Mouse (Mus musculus) frontal cortex, postnatal 36 days (tissue): ENCODE measurements around the gene Gapvd1.
"Not testable (repeated sequence)": the region's sequence is repeated elsewhere in the genome, so short reads cannot be mapped to it uniquely, and the experiment has no call there.

Source experiments
- DNase-seq, 2 experiments: peaks; one replicate each; pipeline ENCODE4 v3.0.0; 2022; ENCODE audit warnings: low spot score in 2 of 2

Gapvd1 gene

DNA sequence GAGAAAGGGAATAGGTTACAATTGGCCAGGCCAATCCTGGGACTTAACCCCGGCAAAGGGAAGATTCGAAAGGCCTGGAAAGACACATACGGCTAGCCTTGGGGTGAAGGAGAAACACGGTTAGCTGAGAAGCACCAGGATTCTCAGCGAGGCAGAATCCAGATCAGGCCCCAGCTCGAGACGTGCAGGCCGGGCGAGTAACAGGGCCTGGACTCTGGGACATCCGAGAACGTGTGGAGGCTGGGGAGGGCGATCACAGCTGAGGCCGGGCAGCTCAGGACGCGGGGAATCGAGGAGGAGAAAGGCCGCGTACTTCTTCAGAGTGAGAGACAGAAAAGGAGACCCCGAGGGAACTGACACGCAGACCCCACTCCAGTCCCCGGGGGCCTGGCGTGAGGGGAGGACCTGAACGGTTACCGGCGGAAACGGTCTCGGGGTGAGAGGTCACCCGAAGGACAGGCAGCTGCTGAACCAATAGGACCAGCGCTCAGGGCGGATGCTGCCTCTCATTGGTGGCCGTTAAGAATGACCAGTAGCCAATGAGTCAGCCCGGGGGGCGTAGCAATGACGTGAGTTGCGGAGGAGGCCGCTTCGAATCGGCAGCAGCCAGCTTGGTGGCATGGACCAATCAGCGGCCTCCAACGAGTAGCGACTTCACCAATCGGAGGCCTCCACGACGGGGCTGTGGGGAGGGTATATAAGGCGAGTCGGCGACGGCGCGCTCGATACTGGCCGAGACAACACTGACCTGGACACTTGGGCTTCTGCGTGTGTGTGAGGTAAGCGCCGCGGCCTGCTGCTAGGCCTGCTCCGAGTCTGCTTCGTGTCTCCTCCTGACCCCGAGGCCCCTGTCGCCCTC, 16.6 kb upstream of the Gapvd1 start, which contains the start of gene Hspa5:
Gene Hspa5, plus strand, starts transcription at position 603 of the 859 bp plus-strand sequence.
- peak; percentile 99 to 100 for DNase-seq

DNA sequence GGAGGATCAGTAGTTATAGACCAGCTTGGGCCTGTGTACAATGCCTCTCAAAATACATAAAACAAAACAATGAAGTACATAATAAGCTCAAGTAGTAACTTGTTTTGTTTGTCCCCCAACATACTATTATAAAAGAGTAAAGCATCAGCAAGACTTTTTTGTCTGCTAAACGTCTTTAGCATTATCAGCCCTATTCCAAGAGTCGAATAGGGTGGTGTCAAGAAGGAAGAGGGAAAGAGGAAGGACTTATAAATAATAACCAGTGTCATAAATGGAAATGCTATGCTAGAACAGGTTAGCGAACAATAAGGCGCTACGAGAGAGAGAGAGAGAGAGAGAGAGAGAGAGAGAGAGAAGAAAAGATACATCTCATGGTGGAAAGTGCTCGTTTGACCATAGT, 15.9 kb upstream of the Gapvd1 start:
- no peak for DNase-seq

DNA sequence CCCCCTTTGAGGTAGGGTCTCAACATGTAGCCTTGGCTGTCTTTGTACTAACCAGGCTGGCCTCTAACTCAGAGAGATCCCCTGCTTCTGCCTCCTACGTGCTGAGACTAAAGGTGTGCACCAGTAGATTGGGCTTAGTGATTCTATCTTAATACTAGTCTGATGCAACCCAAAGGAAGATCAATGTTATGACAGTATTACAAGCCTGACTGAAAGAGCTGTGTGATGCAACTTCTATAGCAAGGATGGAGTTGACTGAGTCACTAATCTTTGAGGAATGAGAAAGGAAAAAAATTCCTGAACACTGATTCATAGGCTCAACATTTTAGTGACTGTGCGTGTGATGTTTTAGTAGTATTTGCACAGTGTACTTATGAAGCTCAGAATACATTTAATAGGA, 15.0 kb upstream of the Gapvd1 start:
- no peak for DNase-seq

DNA sequence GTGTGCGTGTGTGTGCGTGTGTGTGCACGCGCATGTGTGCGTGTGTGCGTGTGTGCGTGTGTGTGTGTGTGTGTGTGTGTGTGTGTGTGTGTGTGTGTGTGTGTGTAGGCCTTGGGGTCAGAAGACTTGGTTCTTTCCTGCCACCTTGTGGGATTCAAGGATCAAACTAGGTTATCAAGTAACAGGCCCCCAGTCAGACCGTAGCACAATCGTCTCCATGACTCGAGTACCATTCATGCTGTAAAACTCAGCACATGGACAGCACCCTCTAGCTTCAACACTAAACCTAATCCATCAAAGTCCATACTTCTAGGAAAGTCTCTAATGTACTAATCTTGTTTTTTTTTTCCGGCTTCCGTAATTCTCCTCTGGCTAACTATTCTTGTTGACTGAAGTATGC, 9.8 kb upstream of the Gapvd1 start:
- DNase-seq, result no peak

DNA sequence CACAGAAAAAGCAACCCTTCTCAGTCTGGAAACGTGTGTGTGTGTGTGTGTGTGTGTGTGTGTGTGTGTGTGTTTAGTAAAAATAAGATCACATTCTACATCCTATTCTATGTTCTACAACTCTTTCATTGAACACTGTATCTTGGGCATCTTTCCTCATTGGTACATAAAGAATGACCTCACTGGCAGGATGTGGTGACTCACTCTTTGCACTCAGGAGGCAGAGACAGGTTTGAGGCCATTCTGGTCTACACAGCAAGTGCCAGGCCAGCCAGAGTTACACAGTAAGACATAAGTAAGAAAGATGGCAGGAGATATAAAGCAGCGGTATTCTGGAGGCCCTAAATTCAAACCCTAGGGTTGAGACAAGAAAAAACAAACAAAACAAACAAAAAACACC, 7.8 kb upstream of the Gapvd1 start:
- no peak for DNase-seq

DNA sequence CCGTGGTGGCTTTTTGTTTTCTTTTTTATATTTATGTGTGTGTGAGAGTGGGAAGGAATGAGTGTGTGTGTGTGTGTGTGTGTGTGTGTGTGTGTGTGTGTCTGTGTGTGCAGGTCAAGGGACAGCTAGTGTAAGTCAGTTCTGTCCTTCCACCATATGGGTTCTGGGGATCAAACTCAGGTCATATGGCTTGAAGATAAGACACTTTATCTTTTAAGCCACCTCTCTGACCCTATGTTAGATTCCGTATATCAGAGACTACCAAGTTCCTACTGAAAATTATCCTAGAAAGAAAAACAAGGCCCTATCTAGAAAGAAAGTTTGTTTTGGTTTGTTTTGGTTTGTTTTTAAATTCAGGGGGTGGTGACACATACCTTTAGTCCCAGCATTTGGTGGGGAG, 7.1 kb upstream of the Gapvd1 start:
- DNase-seq, result no peak

DNA sequence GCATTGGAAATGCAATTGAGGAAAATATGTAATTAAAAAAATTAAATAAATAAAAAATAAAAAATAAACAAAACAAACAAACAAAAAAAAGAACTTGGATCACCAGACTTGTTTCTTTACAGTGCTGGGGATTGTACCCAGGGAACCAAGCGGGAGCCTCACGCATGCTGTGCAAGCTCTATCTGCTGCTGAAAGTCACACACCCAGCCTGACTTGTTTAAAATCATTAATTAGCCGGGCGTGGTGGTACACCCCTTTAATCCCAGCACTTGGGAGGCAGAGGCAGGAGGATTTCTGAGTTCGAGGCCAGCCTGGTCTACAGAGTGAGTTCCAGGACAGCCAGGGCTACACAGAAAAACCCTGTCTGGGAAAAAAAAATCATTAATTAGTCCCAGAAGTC, 6.2 kb upstream of the Gapvd1 start:
- DNase-seq, result not testable (repeated sequence)

DNA sequence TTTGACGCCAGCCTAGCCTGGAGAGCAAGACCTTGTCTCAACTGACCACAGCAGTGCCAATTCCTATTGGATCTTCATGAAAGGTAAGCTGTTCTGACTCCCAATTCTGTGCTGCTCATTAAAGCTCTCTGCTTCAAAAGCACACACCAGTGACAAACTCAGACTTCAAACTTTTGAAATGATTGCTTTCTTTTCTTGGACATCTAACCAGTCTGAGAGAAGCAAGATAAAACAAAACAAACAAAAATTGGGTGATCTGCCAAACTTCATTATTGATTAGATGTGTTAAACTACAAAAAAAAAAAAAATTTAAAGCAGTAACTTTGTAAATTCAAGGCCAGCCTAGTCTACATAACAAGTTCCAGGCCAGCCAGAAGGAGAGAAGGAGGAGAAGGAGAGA, 2.3 kb upstream of the Gapvd1 start:
- DNase-seq, result no peak

DNA sequence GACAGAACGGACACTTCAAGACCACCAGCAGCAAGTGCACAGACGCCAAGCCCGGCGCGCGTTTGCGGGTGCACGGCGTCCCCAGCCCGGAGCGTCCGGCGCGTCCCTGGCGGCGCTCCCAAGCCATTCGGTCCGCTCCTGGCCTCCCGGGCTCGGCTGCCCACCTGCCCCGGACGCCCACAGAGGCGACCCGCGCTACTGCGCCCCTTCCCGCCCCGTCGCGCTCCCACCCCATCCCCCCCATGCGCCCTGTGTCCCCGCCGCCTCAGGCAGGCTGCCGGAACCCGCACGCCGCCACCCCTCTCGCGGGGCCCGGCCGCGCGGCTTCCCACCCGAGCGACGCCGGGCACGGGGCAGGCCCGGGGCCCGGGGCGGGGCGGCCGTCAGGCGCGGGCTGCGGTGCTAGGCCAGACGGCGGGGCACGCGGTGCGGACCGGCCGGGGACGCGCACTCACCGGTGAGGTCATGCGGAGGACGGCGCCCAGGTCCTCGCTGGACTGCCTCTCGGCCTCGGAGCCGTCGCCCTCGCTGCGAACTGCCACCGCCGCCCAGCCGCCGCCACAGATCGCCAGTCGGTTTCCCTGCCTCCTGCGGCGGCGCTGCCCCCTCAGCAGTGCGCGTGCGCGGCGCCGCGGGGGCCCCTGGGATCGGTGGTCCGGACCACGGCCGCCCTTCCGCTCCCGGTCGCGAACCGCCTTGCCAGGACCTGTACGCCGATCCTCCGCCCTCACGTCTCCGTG, 1.1 kb downstream of the Gapvd1 start:
- DNase-seq, result peak; percentile 71 to 80

DNA sequence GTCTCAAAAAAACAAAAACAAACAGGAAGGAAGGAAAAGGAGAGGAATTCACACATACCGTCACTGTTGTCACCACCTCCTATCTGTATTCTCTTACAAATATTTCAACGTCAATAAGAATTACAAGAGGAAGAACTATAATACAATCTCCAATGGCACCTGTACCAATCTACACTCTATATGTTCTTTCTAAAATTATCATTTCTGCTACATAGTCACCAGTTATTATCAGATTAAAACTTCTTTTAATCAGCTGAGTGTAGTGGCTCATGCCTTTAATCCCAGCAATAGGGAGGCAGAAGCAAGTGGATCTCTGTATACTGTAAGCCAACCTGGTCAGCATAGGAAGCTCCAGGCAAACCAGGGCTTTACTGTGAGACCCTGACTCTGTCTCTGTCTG, 4.8 kb downstream of the Gapvd1 start:
- DNase-seq, result no peak

DNA sequence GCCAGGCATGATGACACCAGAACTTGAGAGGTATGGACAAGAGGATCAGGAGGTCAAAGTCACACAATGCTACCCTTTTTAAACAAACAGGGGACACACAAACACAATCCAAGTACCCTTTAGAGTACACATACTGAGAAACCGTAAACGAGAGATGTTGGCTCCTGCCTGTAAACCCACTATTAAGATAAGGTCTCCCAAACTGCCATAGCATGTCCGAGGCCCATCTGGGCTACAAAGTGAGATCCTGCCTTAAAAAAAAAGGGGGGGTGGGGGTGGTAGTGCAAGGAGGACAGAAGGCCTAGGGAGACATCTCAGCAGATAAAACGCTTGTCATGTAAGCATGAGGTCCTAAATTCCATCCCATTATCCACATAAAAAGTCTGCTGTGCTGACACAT, 6.6 kb downstream of the Gapvd1 start:
- no peak for DNase-seq

DNA sequence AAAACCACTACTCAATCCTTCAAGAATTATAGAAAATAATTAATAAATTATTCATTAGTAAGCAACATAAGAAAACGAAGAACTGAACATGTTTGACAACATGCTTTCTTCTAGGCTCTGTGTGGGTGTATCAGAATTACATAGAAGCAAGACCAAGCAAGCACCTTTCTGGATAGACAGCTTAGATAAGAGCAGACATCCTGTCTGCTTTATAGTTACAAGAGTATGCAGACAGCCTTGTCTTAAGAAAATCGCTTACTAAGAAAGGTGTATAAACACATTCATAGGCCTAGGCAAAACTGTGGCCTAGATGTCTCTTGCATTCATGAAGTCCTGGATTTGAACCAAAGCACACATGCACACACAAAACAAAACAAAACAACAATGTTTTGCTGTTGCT, 9.4 kb downstream of the Gapvd1 start:
- no peak for DNase-seq

DNA sequence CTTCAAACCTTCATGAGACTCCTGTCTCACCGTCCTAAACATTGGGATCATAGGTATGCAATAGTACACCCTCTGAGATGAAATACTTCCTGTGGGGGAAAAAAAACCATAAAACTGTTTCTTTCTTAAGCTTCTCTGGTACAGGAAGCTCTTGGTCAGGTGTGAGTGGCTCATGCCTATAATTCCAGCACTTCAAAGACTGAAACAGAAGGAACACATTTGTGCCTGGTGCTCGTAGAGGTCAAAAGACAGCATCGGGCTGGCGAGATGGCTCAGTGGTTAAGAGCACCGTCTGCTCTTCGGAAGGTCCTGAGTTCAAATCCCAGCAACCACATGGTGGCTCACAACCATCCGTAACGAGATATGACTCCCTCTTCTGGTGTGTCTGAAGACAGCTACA, 10.6 kb downstream of the Gapvd1 start:
- DNase-seq, result no peak

DNA sequence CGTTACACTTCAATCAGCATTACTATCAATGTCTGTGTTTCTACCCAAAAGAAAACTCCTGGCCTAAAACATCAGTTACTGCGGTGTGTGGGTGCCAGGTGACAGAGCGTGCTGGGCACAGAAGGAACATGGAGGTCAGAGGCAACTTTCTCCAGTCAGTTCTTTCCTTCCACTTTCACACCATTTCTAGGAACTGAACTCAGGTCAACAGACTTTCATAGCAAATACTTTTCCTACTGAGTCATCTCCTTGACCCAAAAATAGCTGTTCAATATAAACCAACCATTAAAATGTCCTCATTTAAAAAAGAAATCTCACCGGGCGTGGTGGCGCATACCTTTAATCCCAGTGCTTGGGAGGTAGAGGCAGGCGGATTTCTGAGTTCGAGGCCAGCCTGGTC, 12.4 kb downstream of the Gapvd1 start:
- DNase-seq, result no peak

DNA sequence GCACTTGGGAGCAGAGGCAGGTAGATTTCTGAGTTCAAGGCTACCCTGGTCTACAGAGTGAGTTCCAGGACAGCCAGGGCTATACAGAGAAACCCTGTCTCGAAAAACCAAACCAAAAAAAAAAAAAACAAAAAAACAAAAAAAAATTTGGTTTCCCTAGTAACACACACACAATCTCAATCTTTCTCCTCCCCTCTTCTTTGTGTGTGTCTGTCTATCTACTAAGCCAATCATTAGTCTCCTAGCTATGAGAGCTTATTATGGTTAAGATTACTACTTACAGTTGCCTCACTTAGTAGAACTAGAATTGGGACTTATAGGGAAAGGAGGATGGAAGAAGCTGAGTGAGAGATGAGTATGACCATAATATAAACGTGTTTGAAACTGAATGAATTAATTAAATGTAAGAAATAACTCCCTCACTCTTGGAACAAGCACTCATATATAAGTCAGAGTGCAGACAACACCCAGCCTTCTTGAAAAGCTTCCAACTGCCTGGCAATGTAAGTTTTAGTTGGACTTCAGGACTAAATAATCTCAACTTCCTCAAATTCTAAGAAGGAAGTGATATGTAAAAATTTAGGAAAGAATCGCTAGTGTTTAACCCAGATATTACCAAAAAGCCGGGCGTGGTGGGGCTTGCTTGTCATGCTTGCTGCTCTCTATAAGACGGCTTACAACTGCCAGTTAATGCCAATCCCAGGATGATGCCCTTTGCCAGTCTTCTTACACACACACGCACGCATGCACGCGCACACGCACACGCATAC, 13.5 kb downstream of the Gapvd1 start:
- DNase-seq, result no peak

DNA sequence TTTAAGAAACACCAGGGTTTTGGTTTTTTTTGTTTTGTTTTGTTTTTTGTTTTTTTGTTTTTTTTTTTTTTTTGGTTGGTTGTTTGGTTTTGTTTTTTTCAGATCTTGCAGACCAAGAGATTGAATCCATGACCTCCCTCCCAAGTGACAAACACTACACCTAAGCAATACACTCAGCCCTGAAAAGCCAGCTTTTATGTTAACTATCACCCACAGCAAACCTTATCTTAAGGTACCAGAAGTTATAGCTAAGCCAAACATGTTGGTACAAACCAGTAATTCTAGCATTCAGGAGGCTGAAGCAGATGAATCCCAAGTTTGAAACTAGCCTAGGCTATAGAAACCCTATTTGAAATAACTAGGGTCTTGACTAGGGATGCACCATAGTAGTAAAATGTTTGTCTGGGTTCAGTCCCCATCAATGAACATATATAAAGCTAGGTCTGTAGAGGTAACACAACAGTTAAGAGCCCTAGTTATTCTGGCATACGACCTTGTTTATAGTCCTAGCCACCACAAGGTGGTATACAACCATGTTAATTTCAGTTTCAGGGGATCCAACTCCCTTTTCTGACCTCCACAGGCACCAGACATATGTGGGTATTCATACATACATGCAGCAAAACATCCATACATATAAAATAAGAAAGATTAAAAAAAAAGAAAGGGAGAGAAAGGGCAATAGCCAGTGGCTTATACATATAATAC, 15.2 kb downstream of the Gapvd1 start:
- no peak for DNase-seq

DNA sequence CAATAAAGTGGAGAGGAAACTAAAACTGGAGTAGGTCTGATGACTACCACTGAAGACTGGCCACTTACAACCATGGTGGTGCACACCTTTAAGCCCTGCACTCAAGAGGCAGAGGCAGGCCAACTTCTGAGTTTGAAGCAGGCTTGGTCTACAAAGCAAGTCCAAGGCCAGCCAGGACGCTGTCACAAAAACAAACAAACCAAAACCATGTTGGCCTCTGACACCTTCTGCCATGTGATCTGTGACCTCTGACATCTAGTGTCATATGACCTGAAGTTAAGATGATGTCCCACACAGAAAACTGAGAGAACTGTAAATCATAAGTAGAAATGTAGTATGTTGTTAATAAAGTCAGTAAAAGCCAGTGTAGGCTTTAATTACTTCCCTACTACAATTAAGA, 17.1 kb downstream of the Gapvd1 start:
- no peak for DNase-seq

DNA sequence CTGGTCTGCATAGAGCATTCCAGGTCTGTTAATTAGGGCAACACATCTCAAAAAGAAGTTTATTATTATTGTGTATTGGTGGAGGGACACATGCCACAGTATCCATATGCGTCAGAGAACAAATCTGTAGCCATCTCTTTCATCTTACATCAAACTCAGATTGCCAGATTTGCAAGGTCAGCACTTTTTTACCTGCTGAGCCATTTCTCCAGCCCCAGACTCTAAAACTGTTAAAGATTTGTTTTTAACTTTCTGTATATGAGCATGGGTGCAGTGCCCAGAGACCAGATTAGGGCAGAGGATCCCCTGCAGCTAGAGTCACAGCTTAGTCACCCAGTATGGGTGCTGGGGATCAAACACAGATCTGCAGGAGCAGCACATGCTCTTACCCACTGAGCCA, 18.4 kb downstream of the Gapvd1 start:
- no peak for DNase-seq

DNA sequence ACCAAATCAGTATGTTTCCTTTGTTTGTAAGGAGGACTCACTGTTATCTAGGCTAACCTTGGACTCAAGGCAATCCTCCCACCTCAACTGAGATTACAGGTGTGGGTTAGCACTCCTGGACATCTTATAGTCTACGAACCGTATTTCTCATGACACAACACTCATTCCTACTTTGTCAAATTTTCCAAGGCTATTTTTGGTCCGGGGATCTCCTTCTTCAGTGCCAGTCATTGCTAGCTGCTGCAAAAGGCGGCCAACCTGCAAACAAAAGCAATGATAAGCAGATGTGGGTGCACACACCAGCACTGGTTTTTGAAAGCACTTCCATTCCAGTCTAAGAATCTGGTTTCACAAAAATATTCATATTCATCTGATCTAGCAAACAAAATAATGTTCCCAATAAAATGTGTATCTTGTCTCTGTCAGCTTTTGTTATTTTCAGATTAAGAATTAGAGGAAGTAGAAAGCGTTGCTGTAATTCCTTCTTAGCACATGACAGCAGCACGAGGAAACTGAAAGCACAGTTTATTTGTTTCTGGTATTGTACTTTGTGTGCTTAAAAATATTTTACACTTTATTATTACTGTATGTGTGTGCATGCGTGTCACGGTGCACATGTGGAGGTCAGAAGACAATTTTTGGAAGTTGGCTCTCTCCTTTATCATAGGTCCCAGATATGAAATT, 27.8 kb downstream of the Gapvd1 start:
- no peak for DNase-seq

DNA sequence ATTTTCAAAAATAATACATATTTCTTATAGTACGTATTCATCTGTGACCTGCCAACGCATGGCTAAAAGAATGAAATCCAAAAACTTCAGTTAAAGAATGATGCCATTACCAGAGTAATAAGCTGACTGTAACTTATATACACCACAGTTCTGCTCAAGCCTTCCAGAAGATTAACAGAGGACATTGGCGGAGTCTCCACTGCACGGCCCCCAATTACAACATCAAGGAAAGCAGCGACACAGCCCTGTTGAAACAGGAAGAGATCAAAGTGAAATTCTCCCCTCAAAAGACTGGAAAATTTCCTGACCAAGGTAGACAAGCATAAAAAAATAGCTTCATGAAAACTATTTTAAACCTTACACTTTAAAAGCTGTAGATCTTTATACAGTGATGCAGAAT, 29.8 kb downstream of the Gapvd1 start:
- no peak for DNase-seq

DNA sequence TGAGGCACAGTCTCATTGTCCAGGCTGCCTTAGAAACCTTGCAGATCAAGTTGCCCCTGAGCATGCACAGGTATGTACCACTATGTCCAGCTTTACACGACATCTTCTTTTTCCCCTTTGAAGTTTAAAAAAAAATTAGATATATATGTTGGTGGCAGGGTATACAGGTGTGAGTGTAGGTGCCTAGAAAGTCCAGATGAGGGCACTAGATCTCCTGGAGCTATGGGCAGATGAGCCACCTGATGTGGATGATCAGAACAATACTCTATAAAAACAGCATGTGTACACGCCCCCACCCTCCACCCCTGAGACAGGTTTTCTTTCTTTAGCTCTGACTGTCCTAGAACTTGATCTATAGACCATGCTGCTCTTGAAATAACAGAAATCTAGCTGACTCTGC, 36.8 kb downstream of the Gapvd1 start:
- DNase-seq, result no peak
